Mouse (Mus musculus) erythroid progenitor cell, adult 5-6 weeks (primary cell): ENCODE measurements around the gene Gm20388. TPM values are rescaled to one million over a fixed set of nuclear protein-coding genes. Genes with fewer than 3 reads are reported as not detected.

ENCODE experiments used
- ATAC-seq: replicated peaks from 2 replicates; pipeline ENCODE4 v1.8.0; 2016; ENCODE audit warnings: moderate number of reproducible peaks, mild to moderate bottlenecking, moderate TSS enrichment, inconsistent platforms; ENCODE audit not compliant: poor library complexity, low FRiP score, severe bottlenecking
- total RNA-seq, 2 experiments: library from RNA; stranded (forward) in 1 of 2; stranded (reverse) in 1 of 2; fragments of 150-400 nt in 1 of 2; fragments of 186-747, 209-891 nt in 1 of 2; gene quantifications; 2 replicates each; pipeline versions ENCODE4 v1.2.3 to v1.2.4; 2015 to 2017; ENCODE audit warnings: low replicate concordance in 2 of 2

Gene Gm20388
- total RNA-seq, 2 experiments from 2014 or later, result 4.2 TPM; not detected in 1

GRCm38 (mm10) chr8:123648245-123649170 lies 3737.9 kb downstream of the Gm20388 start:
- no peak for ATAC-seq

GRCm38 (mm10) chr8:123649483-123649882 lies 3738.8 kb downstream of the Gm20388 start:
- ATAC-seq, result no peak

GRCm38 (mm10) chr8:123651390-123652098 lies 3740.9 kb downstream of the Gm20388 start:
- ATAC-seq, result no peak

- ATAC-seq, result no peak
Observed at GRCm38 (mm10) chr8:123652641-123653040, 3742.0 kb downstream of the Gm20388 start.

GRCm38 (mm10) chr8:123653308-123653993 lies 3742.8 kb downstream of the Gm20388 start, which contains the start of gene Rhou:
Rhou (plus strand) TSS chr8:123653929.
- no peak for ATAC-seq

GRCm38 (mm10) chr8:123653994-123654569 lies 3743.4 kb downstream of the Gm20388 start:
- ATAC-seq, result no peak

- ATAC-seq, result no peak
Observed at GRCm38 (mm10) chr8:123654763-123655162, 3744.1 kb downstream of the Gm20388 start.

GRCm38 (mm10) chr8:123655351-123655779 lies 3744.7 kb downstream of the Gm20388 start:
- no peak for ATAC-seq

GRCm38 (mm10) chr8:123657826-123658225 lies 3747.2 kb downstream of the Gm20388 start:
- no peak for ATAC-seq

- ATAC-seq, result no peak
Observed at GRCm38 (mm10) chr8:123659469-123660057, 3748.9 kb downstream of the Gm20388 start.

- no peak for ATAC-seq
Observed at GRCm38 (mm10) chr8:123661515-123661914, 3750.9 kb downstream of the Gm20388 start.

- ATAC-seq, result no peak
Observed at GRCm38 (mm10) chr8:123665580-123665979, 3754.9 kb downstream of the Gm20388 start.

- ATAC-seq, result no peak
Observed at GRCm38 (mm10) chr8:123666832-123667231, 3756.2 kb downstream of the Gm20388 start.

- ATAC-seq, result no peak
Observed at GRCm38 (mm10) chr8:123668681-123669080, 3758.0 kb downstream of the Gm20388 start.

GRCm38 (mm10) chr8:123670766-123671165 lies 3760.1 kb downstream of the Gm20388 start:
- ATAC-seq, result no peak

- no peak for ATAC-seq
Observed at GRCm38 (mm10) chr8:123671454-123671853, 3760.8 kb downstream of the Gm20388 start.

- ATAC-seq, result no peak
Observed at GRCm38 (mm10) chr8:123672648-123673047, 3762.0 kb downstream of the Gm20388 start.

- 0 out of 2 replicates have a peak, but pooled peaks have one; percentile 6 for ATAC-seq
Observed at GRCm38 (mm10) chr8:123675611-123676010, 3765.0 kb downstream of the Gm20388 start.

- no peak for ATAC-seq
Observed at GRCm38 (mm10) chr8:123678390-123678789, 3767.7 kb downstream of the Gm20388 start.
